9 mouse cellular contexts compared by ENCODE assay signal in the genomic region with DNA sequence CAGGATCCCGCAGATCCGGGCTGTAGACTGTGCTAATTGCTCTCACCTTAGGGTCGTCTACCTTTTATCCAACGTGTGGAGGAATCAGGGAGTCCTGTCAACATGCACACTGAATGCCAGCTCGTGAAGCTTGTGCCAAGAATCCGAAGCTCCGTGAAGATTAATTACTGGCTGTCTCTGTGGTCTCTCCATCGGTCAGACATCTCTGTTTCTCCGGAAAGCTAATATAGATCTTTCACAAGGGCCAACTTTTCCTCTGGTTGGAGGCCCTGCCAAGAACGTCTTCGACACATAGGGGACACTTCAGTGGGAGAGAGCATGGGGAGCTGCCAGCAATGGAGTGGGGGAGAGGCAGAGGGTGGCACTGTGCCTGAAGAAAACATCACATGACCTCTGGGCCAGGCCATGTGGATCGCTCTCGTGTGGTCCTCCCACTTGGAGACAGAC. TPM values are rescaled to one million over a fixed set of nuclear protein-coding genes. Genes with fewer than 3 reads are reported as not detected.
A peak's percentile ranks its signal among the peaks of the same experiment; 100 is the strongest.
DNase-seq lines count a peak whose midpoint lies in the region; ATAC-seq lines count a peak whose summit lies in the region.
"Had no signal": no experiment of that assay in that cellular context is flagged by ENCODE, and none has a peak within 500 bp of the region (broad histone marks: within the 10 kb centered on the region; RNA-seq: fewer than 3 reads in every experiment).

No protein-coding gene starts in this region.

- peak; percentile 72 for ATAC-seq in heart, embryonic 16.5 days (replicated peaks; ENCODE audit: extremely low read depth, insufficient read depth, low FRiP score)
- peak; percentile 93 for ATAC-seq in lung, embryonic 16.5 days (ENCODE audit: low read depth)
- no peak for ATAC-seq in intestine, embryonic 15.5 days

- peaks cover 4% of the 10 kb centered on the region; the same call in 1 of the 2 replicates for H3K4me1 ChIP-seq in heart, embryonic 16.5 days (ENCODE audit: control insufficient read depth, insufficient read depth, low read length)
- H3K4me1 ChIP-seq in lung, embryonic 16.5 days (replicated peaks; ENCODE audit: control insufficient read depth, insufficient read depth, low read length), result peaks cover 3% of the 10 kb centered on the region
- no peaks in the 10 kb centered on the region for H3K4me1 ChIP-seq in intestine, embryonic 15.5 days (replicated peaks)

- DNase-seq in heart, adult 8-10 months (ENCODE audit: low spot score), result no peak
- DNase-seq in brain, adult 2 months (ENCODE audit: low read depth, low spot score), result peak; percentile 52
- DNase-seq in cerebellum, adult 9-10 months, result peak; percentile 75
- DNase-seq in spleen, postnatal 36 days (ENCODE audit: low spot score in 2 of 2), result no peak

- H3K36me3 ChIP-seq in heart, embryonic 16.5 days (ENCODE audit: control insufficient read depth, insufficient read depth), result no peaks in the 10 kb centered on the region
- H3K36me3 ChIP-seq in lung, embryonic 16.5 days (ENCODE audit: control insufficient read depth, insufficient read depth, low read length), result no peaks in the 10 kb centered on the region
- H3K36me3 ChIP-seq in intestine, embryonic 15.5 days, result no peaks in the 10 kb centered on the region
- H3K36me3 ChIP-seq: neural tube, embryonic 15.5 days had no signal

- no peak overlapping the region for H3K4me3 ChIP-seq in heart, embryonic 16.5 days (ENCODE audit: low read length)
- H3K4me3 ChIP-seq in lung, embryonic 16.5 days (ENCODE audit: low read length), result no peak overlapping the region
- no peak overlapping the region for H3K4me3 ChIP-seq in intestine, embryonic 15.5 days (replicated peaks)
- H3K4me3 ChIP-seq: megakaryocyte, embryonic 14.5 days; neural tube, embryonic 15.5 days had no signal

- 0 out of 2 replicates have a peak overlapping the region, but pooled peaks have one; percentile 11 for H3K4me2 ChIP-seq in heart, embryonic 16.5 days (ENCODE audit: low read depth, low read length)
- no peak overlapping the region for H3K4me2 ChIP-seq in lung, embryonic 16.5 days (ENCODE audit: low read depth, low read length)
- H3K4me2 ChIP-seq in intestine, embryonic 15.5 days (replicated peaks), result no peak overlapping the region
- H3K4me2 ChIP-seq: neural tube, embryonic 15.5 days had no signal

- H3K27ac ChIP-seq in heart, embryonic 16.5 days (ENCODE audit: low read length), result 0 out of 2 replicates have a peak overlapping the region, but pooled peaks have one; percentile 12
- H3K27ac ChIP-seq in lung, embryonic 16.5 days (ENCODE audit: low read length), result no peak overlapping the region
- no peak overlapping the region for H3K27ac ChIP-seq in intestine, embryonic 15.5 days
- H3K27ac ChIP-seq: neural tube, embryonic 15.5 days had no signal

- 40% methylated on average over 13 of the region's 13 CpGs for WGBS in heart, embryonic 16.5 days
- 45% methylated on average over 13 of the region's 13 CpGs for WGBS in lung, embryonic 16.5 days
- WGBS in intestine, embryonic 15.5 days, result 72% methylated on average over 13 of the region's 13 CpGs

- no peaks in the 10 kb centered on the region for H3K9me3 ChIP-seq in heart, embryonic 16.5 days (replicated peaks; ENCODE audit: control insufficient read depth, low read length)
- H3K9me3 ChIP-seq in lung, embryonic 16.5 days (ENCODE audit: control insufficient read depth, low read length), result no peaks in the 10 kb centered on the region
- H3K9me3 ChIP-seq in intestine, embryonic 15.5 days, result no peaks in the 10 kb centered on the region
- H3K9me3 ChIP-seq: megakaryocyte, embryonic 14.5 days; neural tube, embryonic 15.5 days had no signal

- H3K9ac ChIP-seq in heart, embryonic 16.5 days (ENCODE audit: low read length), result no peak overlapping the region
- no peak overlapping the region for H3K9ac ChIP-seq in lung, embryonic 16.5 days (ENCODE audit: low read length)
- no peak overlapping the region for H3K9ac ChIP-seq in intestine, embryonic 15.5 days
- H3K9ac ChIP-seq: neural tube, embryonic 15.5 days had no signal

- peaks cover 2% of the 10 kb centered on the region; the same call in 1 of the 2 replicates for H3K27me3 ChIP-seq in heart, embryonic 16.5 days (ENCODE audit: control insufficient read depth, insufficient read depth, low read length)
- no peaks in the 10 kb centered on the region for H3K27me3 ChIP-seq in lung, embryonic 16.5 days (ENCODE audit: control insufficient read depth, insufficient read depth, low read depth, low read length)
- H3K27me3 ChIP-seq in intestine, embryonic 15.5 days (replicated peaks), result no peaks in the 10 kb centered on the region
- H3K27me3 ChIP-seq: neural tube, embryonic 15.5 days had no signal

RNA-seq across cellular contexts. Expression of a gene that starts 57.7 kb away (rescaled TPM):
- 9.3 and 17.7 TPM in 2 replicates for polyA plus RNA-seq in heart, embryonic 16.5 days (2015; fragmentation: Nextera tagmentation; extraction: Ambion mirVana)
- 1 to 10 TPM; 1.9 to 2.5 (median 2.2) TPM for total RNA-seq in heart, adult 8-10 months (2022)
- polyA plus RNA-seq in lung, embryonic 16.5 days (2015; fragmentation: Nextera tagmentation; extraction: Ambion mirVana), result 12.3 and 14.1 TPM in 2 replicates
- 9.1 and 10.3 TPM in 2 replicates for polyA plus RNA-seq in intestine, embryonic 15.5 days (2015; fragmentation: Nextera tagmentation; extraction: Ambion mirVana)

Comparison
In these comparisons a context has a peak if more than half of its experiments do, and no peak if none do; other contexts are left out.
1. DNase-seq: peak in brain, adult 2 months (single experiment) and cerebellum, adult 9-10 months (single experiment); none in heart, adult 8-10 months (single experiment) and spleen, postnatal 36 days (0 of 2).